Mouse (Mus musculus): ENCODE results near the gene Mbd3l1. TPM values are rescaled to one million over a fixed set of nuclear protein-coding genes. Genes with fewer than 3 reads are reported as not detected.

Mbd3l1 gene
- not detected for polyA plus RNA-seq (2017; shearing (Covaris generic))

GRCm38 (mm10) chr9:18478168-18478567, at the start of gene Mbd3l1, which contains the start of gene Zfp558:
TSS of gene Mbd3l1 (plus strand) at chr9:18478359.
TSS of gene Zfp558 (minus strand) at chr9:18478268.

DNA sequence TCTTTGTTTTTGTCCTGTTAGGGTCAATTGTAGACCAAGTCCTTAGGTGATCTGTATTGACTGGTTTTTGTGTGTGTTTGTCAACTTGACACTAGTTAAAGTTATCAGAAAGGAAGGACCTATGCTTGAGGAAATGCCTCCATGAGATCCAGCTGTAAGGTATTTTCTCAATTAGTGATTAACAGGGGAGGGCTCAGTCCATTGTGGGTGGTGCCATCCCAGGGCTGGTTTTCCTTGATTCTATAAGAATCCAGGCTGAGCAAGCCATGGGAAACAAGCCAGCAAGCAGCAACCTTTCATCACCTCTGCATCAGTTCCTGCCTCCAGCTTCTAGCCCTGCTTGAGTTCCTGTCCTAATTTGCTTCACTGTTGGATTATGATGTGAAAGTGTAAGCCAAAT, 47.8 kb upstream of the Mbd3l1 start, which contains the start of gene Mbd3l2:
Gene Mbd3l2, plus strand, starts transcription at position 301 of the 400 bp plus-strand sequence.

Other genes starting within 250 kb of the Mbd3l1 start
- gene Chordc1, start 186.2 kb upstream of the Mbd3l1 start, polyA plus RNA-seq (2017; shearing (Covaris generic)): 100 to 1,000 TPM; 103 to 117 TPM
- gene Naalad2, start 75.4 kb upstream of the Mbd3l1 start, polyA plus RNA-seq (2017; shearing (Covaris generic)): under 1 TPM; 0.08 to 0.52 TPM
- gene Ubtfl1, start 73.9 kb upstream of the Mbd3l1 start, polyA plus RNA-seq (2017; shearing (Covaris generic)): under 1 TPM in 1 of 2 experiments, not detected in 1; 0.15 TPM
- gene Mbd3l2, start 47.7 kb upstream of the Mbd3l1 start, polyA plus RNA-seq (2017; shearing (Covaris generic)): under 1 TPM in 1 of 2 experiments, not detected in 1; 0.16 TPM
- 1 to 10 TPM; 1.7 to 4.2 TPM for gene Zfp558, start 91 bp upstream of the Mbd3l1 start, polyA plus RNA-seq (2017; shearing (Covaris generic))
- gene Muc16, start 196.2 kb downstream of the Mbd3l1 start, polyA plus RNA-seq (2017; shearing (Covaris generic)): under 1 TPM; 0.05 to 0.09 TPM

All from activated CD4-positive, CD25-positive, alpha-beta regulatory T cell (primary cell).